Mouse (Mus musculus): ENCODE measurements around the gene Gdnf.

- TF ChIP-seq GATA1 (IDR thresholded peaks at IDR 0.05; ENCODE audit: borderline replicate concordance, low read length) (no peak), FLI1 (IDR thresholded peaks at IDR 0.05; ENCODE audit: low read length) (no peak)
Measured at GRCm38 (mm10) chr15:7809841-7810391, 730 bp upstream of the Gdnf start.

All from megakaryocyte, embryonic 14.5 days (primary cell).